Mouse (Mus musculus): ENCODE data around the gene Akr1b3.

Gene Akr1b3

DNA sequence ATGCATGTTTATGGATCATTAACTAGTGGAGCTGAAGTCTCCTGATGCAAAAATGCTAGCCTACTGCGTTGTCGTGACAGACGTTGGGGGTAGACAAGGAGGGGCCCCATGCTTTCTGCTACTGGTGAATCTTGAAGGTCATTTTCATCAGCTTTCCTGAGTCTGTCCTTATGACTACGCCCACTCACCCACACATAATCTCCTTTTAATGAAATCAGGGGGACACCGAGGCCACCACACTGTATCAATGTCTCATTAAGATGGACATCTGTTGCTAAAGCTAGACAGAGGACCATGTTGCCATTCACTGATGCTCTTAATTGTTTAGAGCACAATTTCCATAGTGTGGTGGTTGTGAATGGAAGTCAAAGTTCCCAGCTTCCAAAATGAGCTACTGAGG lies 58.7 kb downstream of the Akr1b3 start:
- no peak for DNase-seq (ENCODE audit: low spot score)

Data from ovary, adult 18-20 months (tissue).